Mouse (Mus musculus) MN1 (cell line): ENCODE data around the gene Lrrc3.

Experiments used
- DNase-seq: peaks from one replicate; pipeline ENCODE4 v3.0.0-alpha.2; 2016; ENCODE audit warnings: low spot score

Lrrc3 gene

GRCm38 (mm10) chr10:77867546-77867945 is 34.8 kb downstream of the Lrrc3 start:
- no peak for DNase-seq

DNA sequence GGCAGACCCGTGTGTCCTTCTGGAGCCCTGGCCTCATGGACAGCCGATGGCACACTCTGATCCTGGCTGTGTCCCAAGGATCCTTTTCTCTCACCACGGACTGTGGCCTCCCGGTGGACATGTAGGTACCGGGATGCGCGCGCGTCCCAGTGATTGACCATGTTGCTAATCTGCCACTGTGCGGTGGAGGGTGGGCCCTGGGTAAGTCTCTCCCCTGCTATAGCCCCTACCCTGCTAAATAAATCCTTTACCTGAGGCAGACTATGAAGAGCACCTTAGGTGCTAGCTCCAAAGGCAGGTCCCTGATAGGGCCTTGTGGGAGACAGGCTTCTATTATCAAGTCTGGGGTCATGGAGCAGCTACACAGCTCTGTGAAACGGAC is 37.6 kb downstream of the Lrrc3 start:
- DNase-seq: no peak

DNA sequence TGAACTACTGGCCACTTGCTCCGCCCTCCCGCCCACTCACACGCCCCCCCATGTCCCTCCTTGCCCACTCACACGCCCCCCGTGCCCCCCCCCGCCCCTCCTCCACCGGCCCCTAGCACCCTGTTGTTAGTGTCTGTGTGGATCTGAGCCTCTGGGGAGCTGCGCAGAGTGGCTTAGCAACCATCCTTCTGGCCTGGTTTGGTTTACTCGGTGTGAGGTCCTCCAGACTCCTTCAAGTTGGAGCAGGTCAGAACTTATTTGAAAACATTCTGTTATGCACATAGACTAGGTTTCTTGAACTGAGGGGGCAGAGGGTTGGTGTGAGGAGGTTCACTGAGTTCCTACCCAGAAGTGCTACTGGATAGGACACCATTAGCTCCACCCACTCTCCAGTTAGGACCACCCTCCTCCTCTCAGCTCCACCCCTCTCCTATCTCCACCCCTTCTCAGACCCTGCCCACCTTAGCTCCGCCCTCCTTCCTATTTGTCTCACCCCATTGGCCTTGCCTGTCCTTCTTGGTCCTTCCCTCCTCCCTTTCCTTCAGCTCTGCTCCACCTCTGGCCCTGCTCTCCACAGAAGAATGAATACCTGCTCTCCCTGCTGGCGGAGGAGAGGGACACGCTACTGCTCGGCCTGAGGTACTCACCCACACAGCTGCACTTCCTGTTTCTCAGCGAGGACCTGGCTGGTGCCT is 38.1 kb downstream of the Lrrc3 start:
- DNase-seq: peak; percentile 87

DNA sequence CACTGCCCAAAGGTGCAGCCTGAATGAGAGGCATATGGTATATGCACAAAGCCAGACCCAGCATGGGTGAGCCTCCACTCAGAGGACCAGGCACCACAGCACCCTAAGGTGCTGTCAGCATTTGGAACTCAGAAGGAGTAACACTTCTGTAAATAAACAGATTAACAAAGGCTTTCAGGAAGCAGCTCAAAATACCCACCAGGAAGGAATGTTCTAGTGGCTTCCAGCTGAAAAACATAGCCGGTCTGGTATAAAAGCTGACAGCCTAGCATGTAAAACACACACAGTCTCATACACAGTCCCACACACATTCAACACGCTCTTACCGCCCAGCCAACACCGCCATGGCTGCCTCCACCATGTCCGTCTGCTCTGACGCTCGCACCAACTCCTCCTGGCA is 40.7 kb downstream of the Lrrc3 start, which contains the start of gene Gm3285:
Gm3285 (plus strand) TSS at position 301 of the 400 bp plus-strand sequence.
- DNase-seq: no peak

DNA sequence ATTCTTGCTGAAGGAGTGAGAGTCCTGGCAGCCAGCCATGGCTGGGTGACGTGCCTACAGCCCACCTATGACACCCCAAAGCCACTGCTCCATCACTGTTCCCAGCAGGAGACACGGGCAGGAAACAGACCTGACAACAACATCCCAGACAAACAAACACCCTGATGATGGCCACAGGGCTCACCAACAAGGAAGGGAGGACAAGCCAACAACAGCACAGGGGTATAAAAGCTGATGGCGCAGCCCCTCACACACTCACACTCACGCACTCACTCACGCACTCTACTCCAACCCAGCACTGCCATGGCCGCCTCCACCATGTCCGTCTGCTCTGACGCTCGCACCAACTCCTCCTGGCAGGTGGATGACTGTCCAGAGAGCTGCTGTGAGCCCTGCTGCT is 49.8 kb downstream of the Lrrc3 start, which contains the start of gene Gm10318:
Gm10318 (plus strand) TSS at position 301 of the 400 bp plus-strand sequence.
- no peak for DNase-seq
